Mouse (Mus musculus) cerebellum, adult (tissue): ENCODE data around the gene C1qtnf1.

ENCODE experiments used
- ATAC-seq: cut with Nextera tagmentation; 2 replicates; pipeline ENCODE4 v1.9.2; 2017; ENCODE audit warnings: mild to moderate bottlenecking, moderate library complexity, mixed read lengths; ENCODE audit not compliant: insufficient number of reproducible peaks, low FRiP score, low TSS enrichment

C1qtnf1 gene

DNA sequence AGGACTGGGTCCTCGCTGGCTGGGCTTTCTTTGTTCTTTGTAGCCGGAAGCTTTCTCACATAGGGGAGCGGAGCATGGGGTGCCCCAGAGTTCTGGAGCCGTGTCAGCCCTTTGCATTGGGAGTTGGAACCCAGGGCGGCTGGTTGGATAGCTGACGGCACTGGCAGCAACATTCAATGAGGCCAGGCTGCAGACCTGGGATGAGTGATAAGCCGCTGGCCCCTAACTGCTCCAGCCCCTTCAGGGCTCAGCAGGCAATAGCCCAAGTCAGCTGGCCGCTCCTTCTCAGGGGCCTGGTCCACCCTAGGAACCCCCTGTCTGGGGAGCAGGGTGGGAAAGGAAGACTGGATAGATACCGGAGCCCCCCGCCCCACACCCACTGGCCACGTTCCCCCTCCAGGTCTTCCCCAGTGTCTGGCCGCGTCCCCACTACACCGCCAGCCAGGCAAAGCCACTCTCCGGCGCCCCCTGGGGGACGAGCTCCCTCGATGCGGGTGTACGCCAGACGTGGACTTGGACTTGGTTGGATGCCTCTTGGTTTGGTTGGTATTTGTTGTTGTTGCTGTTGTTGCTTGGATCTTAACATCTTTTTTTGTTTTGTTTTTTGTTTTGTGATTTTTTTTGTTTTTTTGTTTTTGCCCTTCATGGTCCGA, 62.7 kb downstream of the C1qtnf1 start:
- ATAC-seq, result no peak

GRCm38 (mm10) chr11:118491230-118491629, 63.2 kb downstream of the C1qtnf1 start:
- no peak for ATAC-seq

DNA sequence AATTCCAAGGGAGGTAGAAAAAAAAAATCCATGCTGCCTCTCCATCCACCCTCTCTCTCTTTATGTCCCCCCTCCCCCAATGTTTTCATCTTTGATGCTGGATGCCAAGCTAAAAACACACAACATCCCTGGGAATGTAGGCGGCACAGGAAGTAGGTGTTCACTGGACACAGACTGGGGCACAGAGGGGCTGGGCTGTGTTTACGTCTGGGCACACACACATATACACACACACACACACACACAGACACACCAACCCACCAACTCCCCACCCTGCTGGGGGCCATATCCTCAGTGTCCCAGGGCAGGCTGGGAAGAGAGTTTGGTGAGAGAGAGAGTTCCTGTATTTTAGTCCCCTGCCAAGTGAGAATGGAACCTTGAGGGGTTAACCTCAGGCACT, 65.5 kb downstream of the C1qtnf1 start:
- ATAC-seq, result no peak

GRCm38 (mm10) chr11:118494001-118494737, 66.2 kb downstream of the C1qtnf1 start:
- ATAC-seq, result no peak

DNA sequence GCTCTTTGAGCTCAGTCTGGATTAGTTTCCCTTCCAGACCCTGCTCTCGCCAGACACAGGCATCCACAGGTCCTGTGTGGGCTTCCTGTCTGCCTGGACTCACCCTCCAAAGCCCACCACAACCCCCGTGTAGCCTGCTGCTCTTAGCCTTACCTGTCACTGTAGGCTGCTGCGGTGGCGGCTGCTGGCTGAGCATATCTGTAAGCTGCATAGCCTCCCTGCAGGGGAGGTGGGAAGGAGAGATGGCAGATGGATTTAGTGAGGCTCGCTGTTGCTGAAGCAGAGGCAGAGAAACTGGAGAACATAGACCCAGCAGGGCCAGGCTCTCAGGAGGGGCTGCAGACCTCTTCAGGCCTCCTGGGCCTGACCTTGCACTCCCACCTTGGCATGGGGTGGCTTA, 67.1 kb downstream of the C1qtnf1 start:
- ATAC-seq, result no peak

GRCm38 (mm10) chr11:118496066-118496689, 68.2 kb downstream of the C1qtnf1 start:
- no peak for ATAC-seq
